Mouse (Mus musculus): ENCODE measurements around the gene Rab11fip3.
"Not testable (repeated sequence)": the region's sequence is repeated elsewhere in the genome, so short reads cannot be mapped to it uniquely, and the experiment has no call there.

The Rab11fip3 gene

DNA sequence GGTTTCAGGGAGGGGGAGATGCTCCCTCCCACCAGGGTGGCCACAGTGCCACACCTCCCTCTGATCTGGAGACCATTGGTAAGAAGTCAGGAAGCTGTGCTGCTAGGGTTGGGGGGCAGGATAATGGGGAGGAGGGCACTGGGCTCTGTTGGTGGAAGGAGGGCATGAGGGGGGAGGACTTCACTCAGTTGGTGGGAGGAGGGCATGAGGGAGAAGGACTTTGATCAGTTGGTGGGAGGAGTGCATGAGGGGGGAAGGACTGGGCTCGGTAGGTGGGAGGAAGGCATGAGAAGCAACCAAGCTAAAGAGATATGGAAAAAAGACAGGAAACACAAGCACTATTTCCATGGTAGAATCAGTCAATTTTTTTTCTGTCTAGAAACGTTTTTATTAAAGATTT, 11.5 kb upstream of the Rab11fip3 start:
- no peak for DNase-seq

DNA sequence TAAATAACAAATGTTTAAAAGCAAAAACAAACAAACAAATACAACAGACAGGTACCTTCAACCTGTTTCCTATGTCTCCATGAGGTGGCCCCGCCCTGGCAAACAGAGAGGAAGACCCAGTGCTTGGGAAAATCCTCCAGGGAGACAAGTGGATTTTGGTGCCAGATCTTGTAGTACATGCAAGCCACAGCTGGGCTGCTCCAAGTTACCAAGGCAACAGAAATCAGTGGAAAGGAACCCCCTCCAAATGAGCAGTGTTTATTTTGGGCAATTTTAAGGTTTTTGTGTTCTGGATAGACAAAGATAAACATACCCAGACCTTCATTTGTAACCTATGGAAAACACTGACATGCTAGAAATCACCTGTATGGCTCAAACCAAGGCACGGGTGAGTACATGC, 9.5 kb upstream of the Rab11fip3 start:
- DNase-seq = no peak

DNA sequence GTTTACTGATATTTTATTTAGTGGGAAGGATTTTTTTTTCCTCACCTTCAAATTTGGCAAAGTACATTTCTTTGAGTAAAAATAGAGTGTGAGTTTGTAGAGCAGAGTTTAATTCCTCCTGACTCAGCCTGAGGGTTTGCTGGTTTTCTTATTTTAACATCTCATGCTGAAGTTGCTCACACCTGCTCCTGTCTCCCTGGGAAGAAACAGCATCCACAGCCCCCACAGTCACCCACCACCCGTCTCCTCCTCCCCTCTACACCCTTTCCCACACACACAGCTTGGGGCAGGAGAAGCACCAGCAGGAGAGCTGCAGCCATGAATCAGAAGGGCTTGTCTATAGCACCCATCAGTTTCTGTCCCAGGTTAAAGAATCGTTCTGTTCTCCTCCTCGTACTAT, 5.9 kb upstream of the Rab11fip3 start:
- DNase-seq = no peak

DNA sequence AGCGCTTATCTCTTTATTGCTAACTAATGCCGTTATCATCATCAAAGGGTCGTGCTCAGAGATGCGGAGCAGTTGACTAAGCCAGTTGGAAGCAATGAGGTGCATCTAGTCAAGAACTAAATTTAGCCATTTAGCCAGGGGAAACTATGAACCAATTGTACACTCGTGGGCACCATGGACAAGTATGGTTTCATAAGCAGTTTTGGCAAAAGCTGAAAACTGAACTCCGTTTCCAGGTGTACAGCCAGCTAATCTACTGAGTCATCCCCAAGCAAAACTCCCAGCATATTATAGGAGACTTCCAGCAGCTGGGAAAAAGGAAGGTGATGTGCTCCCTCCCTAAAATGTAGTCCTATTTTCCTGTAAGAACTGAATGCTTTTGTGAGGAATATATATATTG, 781 bp upstream of the Rab11fip3 start:
- DNase-seq = no peak

DNA sequence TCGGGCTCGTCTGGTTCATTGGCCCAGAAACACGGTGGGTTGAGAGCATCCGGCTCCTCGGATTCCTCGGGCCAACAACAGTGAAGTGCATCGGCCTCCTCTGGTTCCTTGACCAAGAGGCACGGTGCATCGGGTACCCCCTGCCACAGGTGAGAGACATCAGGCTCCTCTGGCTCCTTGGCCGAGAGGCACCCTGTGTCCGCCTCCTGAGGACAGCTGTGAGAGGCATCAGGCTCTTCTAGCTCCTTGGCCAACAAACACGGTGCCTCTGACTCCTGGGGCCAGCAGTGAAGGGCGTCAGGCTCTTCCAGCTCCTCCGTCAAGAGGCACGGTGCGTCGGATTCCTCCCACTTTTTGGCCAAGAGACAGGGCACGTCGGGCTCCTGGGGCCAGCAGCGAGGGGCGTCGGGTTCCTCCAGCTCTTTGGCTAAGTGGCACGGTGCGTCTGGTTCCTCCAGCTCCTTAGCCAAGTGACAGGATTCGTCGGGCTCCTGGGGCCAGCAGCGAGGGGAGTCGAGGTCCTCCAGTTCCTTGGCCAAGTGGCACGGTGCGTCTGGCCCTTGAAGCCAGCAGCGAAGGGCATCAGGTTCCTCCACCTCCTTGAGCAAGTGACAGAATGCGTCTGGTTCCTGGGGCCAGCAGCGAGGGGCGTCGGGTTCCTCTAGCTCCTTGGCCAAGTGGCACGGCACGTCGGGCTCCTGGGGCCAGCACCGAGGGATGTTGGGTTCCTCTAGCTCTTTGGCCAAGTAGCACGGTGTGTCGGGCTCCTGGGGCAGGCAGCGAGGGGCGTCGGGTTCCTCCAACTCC, 1.1 kb downstream of the Rab11fip3 start:
- no peak for DNase-seq

DNA sequence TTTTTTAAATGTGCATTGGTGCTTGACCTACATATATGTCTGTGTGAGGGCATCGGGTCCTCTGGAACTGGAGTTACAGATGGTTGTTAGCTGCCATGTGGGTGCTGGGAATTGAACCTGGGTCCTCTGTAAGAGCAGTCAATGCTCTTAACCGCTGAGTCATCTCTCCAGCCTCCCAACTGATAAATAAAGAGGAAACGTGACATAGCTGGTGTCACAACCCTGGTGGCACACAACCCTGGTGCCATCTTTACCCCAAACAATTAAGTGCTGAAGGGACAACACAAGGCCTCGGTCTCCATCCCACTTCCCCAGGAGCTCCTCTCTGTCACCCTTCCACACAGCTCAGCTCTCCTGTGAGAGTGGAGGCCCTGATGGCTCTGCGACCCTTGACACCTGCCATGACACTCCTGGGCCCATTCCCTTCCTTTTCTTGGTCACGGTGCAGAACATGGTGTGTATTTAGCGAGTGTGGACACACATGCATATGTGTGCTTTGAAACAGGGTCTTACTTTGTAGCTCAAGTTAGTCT, 2.8 kb downstream of the Rab11fip3 start:
- no peak for DNase-seq

DNA sequence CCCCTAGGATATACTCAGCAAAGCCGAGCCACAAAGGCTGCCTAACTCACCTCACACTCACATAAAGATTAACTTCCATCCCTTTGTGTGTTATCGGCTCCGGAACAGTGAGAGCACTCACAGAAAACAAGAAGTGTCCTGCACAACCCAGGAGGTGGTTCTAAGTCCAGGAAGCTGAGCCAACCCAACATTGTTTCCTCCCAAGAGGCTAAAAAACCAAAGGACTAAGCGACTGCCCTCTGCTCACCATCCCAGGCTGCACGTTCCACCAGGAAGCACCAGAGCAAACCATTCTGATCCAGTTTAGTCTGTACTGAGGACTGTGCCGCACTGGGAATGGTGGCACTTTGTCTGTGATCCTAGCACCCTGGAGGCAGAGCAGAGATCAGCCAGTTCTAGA, 4.4 kb downstream of the Rab11fip3 start:
- no peak for DNase-seq

DNA sequence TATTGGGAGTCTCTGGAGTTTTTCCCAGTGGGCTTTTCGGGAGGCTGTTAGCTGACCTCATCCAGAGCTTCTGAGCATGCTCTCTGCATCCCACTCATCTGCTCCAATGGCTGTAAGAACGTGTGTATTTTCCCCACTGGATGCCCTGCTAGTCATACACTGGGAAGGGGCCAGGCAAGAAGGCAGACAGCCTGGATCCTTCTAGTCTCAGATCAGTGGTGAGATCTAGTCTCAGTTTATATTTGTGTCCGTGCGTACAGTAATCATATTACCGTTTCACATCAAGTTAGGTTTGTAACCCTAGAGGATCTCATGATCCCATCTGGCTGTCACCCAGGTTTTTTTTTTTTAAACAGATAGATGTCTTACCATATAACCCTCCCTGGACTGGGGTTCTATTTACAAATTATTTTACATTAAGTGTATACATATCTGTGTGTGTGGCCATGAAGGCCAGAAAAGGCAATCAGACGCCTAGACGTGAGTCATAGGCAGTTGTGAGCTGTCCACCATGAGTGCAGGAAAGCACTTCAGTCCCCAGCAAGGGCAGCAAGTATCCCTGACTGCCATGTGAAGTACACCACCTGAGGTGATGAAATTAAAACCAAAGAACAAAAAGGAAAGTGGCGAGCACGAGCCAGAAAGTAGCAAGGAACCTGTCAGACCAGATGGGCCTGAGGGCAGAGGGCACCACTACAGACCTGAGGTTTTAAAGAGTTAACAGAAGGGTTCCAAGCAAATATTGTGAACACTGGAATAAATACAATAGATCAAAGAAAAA, 11.4 kb downstream of the Rab11fip3 start:
- no peak for DNase-seq

DNA sequence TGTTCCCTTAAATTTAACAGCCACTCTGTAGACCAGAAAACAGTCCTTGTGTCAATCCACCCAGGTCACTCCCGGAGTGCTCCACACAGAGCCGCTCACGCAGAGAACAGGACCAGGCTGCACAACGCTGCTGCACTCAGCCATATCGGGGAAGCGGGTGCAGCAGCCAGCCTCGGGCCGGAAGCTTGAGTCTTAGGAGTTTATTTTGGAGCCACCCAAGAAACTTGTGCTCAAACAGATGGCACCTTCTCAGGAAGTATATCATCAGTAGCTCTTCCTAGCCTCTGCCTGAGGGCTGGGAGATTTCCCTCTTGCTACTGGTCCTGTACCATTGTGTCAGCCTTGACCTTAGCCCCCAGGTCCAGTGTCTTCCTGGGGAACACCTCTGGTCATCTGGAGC, 12.1 kb downstream of the Rab11fip3 start:
- no peak for DNase-seq

DNA sequence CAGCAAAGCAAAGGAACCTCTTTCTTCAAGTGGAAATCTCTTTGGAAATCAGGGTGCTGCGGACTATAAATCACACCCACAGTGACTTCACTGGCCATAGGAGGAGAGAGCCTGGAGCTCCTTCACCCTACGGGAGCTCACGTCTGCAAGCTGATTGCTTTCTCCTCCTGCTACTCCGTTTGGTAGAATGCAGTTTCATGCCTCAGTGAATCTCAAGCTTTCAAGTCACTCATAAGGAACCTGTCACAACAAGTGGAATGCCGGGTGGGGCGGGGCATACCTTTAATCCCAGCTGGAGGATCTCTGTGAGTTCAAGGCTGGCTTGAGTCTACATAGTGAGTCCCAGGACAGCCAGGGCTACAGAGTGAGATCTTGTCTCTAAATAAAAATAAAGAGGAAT, 14.2 kb downstream of the Rab11fip3 start:
- no peak for DNase-seq

DNA sequence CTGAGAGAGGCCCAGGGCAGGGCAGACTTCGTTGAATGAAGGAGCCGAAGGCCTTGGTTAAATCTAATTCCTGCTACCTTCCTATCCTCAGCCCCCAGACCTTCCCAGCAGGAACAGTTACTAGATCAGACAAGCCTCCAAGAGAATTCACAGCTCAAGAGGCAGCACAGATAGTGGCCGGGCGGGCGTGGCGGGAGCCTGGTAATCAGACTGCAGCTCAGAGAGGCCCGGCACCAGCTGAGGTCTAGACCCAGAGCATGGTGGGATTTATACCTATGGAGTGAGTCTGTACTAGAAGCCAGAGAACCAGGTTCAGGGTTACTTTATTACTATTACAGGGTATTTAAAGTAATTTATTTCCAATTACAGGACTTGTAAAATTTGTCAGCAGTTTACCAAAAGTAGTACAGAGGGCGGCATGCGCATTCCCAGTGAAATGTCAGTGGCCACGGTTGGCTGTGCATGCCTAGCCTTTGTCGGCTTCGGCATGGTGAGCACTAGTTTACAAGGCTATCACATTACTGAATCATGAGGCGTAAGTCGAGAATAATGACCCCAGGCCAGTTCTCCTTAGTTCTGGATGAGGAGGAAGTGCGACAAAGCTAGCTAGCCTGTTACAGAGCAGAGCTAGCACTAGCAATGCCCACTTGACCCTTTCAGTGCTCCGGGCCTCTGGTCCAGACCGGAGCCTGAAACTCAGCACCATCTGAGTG, 15.1 kb downstream of the Rab11fip3 start:
- no peak for DNase-seq

DNA sequence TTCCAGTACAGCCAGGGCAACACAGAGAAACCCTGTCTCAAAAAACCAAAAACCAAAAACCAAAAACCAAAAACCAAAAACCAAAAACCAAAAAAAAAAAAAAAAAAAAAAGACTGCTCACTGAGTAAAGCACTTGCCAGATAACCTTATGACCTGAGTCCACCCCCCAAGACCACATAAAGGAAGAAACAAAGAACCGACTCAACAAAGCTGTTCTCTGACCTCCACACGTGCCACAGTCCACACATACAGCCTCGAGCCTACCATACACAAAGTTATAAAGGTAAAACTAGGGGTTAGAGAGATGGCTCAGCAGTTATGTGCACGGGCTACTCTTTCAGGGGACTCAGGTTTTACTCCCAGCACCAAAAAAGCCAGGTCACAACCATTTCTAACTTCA, 16.6 kb downstream of the Rab11fip3 start:
- DNase-seq = no peak

DNA sequence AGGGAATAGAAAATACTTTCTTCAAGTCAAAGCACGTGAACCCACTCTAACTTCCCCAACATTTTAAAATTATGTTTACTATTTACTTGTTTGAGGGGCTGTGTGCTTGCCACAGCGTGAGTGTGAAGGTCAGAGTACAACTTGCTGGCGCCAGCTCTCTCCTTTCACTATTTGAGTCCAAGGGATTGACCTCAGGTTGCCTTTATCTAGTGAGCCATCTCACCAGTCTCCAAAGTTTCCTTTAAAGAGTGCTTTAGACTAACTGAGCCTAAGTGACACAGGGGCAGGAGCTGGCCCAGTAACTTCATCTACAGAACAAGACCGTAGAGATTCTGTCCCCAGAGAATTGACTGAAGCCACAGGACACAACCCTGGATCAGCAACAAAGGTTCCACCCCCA, 17.3 kb downstream of the Rab11fip3 start:
- DNase-seq = no peak

DNA sequence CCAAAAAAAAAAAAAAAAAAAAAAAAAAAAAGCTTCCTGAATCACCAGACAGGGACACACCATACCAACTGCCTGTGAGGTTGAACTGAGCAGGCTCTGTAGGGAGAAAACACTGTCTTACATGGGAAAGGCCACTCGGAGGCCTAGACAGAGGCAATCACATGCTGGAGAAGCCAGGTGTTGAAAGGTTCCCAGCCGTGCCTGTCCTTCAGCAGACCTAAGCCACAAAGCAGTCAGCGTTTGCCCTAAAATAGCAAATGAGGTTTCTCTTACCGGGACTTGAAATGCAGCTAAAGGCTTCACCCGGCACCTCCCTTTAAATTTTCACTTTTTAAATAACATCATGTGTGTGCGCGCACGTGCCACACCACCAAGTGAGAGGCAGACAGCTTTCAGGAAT, 21.2 kb downstream of the Rab11fip3 start:
- DNase-seq = no peak

DNA sequence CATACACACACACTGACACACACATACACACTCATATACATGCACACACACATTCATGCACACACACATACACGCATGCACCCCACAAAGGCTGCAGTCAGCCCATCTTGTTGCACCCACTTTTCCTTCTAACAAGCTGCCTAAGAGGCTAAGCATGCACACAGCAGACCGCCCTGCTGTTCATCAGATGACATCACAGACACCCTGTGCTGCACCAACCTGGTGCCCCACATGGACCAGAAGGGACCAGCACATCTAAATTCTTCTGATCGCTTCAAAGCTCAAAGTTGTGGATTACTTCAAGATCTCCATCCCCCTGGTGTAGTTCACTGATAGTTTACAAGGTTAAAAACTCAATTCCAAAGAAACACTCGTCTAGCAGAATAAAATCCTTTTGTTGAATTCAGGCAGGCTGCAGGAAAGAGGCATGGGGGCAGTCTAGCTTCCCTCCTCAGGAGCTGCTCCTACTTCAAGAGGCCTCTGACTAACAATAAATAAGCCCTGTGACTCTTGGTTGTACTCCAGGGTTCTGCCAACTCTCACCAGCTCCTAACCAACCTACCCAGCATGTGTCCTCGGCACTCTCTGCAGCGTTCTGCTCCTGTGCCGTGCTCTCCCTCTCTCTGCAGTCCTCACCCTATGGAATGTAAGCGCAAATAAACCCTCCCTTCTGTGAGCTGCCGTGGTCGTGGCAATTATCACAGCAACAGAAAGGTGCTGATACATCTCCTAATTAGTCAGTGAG, 22.9 kb downstream of the Rab11fip3 start:
- no peak for DNase-seq

DNA sequence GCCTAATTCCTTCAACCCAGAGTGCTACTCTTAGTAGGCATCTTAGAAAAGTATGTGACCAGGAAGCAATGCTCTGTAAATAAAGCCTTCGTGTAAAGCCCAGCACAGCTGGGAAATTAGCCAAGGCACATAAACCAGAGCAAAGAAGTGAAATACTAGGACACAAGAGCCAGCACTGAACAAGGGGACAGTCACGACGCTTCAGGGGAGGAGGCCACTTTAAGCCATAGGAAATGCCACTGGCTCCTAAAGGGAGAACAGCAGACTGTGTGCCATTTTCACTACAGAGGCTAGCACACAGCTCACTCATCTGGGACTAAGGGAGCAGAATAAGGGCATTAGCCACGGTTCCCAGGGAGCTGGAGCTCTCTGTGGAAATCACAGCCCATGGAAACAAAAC, 24.1 kb downstream of the Rab11fip3 start:
- DNase-seq = no peak

DNA sequence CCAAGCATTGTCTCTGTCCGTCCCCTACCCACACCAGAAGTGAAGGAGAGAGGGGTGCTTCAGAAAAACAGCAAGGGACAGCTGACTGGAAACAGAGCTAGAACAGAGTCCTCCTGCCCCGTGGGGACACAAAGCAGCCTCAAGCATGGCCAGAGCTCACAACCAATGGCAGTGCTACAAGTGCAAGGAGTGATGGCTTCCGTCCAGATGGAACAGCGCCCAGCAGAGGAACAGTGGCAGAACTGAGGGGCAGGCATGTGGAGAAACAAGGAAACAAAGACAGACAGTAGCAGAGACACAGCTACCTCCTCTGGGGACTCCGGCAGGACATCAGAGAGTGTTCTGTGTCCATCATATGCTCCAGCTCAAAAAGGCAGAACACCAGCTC, 26.1 kb downstream of the Rab11fip3 start:
- no peak for DNase-seq

DNA sequence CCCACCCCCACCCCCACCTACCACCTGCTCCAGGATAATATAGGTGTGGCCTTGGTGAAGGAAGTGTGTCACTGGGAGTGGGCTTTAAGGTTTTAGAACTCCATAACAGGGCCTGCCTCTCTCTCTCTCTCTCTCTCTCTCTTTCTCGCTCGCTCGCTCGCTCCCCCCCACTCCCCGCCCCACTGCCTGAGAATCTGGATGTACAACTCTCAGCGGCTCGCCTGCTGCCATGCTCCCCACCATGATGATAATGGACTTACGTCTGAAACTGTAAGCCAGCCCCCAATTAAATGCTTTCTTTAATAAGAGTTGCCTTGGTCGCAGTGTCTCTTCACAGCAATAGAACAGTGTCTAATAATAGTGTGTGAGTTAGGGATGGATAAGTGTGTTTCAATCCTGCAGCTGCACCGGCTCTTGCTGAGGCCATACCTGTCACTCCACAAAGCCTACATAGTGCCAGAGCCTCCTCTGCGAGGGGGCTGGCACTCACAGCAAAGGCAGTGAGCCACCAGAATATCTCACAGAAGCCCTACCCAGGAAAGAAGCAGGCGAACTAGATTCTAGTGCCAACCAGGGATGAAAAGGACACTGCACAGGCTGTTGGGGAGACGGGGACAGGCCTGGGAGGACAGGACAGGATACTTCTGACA, 26.6 kb downstream of the Rab11fip3 start:
- DNase-seq = no peak

DNA sequence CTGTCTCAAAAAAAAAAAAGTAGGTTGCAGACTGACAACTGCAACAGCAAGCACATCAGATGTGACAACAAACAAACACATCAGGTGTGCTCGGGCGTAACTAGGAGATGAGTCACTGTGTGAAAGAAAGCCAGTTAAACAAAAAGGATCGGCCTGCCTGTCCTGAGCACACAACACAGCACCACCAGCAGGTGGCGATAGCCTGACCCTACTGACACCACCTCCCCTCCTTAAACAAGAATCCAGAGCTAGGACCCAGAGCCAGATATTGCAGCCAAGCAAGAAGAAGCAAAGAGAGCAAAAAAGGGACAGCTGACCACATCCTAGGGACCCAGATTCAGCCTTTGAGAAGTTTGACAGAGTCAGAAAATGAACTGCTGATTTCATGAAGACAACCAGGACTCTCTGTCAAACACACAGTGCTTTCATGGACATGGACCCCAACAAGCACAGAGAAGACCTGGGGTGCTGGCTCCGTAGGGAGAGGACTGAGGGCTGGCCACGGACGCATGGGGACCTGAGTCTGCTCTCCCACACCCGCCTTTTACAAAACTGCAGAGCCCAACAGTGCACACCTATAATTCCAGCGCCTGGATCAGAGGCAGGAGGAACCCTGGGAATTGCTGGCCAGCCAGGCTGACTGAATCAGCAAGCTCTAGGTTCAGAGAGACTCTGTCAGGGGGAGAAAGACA, 28.1 kb downstream of the Rab11fip3 start:
- peak in 1 of 2 experiments; percentile 18 for DNase-seq

DNA sequence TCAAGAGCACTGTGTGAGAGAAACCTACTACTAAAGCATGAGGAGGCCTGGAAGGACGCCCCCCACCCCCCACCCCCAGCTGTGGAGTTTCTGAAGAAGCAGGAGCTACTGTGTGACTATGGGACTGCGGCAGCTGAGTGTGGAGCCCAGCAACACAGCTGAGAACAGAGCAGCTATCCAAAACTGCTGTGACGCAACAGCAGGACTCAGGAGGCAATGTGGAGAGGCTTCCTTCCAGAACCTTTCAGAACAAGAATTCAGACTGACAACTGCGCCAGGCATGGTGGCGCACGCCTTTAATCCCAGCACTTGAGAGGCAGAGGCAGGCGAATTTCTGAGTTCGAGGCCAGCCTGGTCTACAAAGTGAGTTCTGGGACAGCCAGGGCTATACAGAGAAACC, 28.6 kb downstream of the Rab11fip3 start:
- not testable (repeated sequence) for DNase-seq

DNA sequence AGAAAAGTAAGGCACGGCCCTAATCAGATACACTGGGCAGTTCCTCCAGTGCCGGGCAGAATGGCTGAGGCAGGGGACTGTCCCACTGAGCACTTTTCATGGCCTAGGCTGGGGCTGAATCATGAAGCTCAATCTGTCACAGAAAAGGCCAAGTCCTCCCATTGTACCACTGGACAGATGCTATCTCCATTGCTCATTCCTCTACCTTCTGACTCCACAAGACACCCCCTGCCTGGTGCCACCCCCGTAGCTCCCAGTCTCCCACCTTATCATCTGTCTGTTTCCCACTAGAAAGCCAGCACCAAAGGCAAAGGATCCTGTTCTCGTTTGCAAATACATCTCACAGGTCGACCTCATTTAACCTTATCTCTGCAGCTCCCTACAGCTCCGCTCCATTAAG, 37.3 kb downstream of the Rab11fip3 start:
- DNase-seq = no peak

DNA sequence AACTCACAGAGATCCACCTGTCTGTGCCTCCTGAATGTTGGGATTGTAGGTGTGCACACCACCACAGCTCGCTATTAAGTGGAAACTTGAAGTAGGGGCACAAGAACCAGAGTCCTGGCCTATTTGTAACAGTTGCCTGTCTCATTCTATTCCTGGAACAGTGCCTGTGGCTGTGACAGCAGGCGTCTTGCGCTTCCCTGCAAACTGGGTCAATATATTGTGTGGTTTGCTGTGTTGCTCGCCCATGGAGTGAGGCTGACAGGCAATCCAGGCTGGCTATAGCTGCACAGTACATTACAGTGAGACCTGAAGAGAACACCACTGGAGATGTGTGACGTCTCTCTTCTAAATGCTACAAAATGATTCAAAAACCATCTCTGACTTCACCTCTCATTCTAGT, 37.8 kb downstream of the Rab11fip3 start:
- DNase-seq = no peak
